Mouse (Mus musculus) c-Kit-negative CD71-positive TER-119-positive erythroid progenitor cells, embryonic 14.5 days (primary cell): Measurements from ENCODE around the gene Pctp.

Source experiments
- DNase-seq: peaks from one replicate; pipeline ENCODE4 v3.0.0-alpha.2; 2013; ENCODE audit warnings: low read depth, low spot score

Pctp gene

DNA sequence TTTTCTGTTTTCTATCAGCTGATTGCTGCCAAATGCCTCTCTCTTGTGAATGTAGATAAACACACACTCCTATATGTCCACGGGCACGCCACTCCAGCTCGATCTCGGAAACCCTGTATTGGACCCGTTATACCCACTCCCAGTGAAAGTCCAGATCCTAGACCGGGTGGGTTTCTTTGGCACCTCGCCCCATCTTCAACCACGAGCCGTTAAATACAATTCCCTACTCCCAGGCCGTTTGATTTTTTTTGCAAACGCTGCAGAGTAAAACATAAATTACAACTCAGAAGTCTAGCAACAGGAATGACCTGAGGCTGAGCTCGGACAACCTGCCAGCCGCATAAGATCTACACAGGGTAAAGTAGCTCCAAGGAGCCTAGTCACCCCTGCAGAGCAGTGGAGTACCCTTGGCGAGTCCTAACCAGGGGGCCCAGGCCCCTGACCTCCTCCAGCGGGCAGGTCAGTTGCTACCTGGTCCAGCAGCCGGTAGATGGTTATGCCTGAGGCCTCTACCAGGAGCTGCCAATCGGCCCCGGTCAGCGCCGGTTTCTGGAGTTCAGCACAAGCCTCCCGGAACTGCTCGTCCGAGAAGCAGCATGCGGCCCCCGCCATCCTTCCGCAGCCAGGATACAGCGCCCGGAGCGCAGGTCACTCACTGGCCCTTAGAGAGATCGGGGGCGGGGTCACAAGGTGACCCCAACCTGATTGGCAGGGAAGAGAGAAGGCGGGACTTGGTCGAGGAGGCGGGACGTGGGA lies at the start of gene Pctp:
TSS of gene Pctp (minus strand) at position 664 of the 756 bp plus-strand sequence.
- peak; percentile 65 for DNase-seq

DNA sequence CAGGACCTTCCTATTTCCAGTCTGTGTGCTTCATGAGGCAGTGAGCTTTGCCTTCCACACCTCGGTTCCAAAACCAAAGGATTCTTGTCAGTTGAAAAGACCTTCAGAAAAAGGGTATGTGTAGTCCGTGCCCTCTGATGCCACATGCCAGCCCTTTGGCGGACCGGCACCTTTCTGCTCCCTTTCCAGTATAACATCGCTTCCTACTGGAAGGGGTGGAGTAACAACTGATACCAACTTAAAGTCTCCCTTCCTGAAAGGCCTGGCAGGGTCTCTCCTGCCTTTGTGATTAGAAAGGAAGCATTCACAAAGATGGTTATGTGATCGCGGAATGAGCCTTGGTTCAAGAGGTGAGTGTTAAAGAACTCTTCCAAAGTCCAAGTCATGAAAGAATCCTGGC lies 47.3 kb upstream of the Pctp start:
- DNase-seq, result no peak

DNA sequence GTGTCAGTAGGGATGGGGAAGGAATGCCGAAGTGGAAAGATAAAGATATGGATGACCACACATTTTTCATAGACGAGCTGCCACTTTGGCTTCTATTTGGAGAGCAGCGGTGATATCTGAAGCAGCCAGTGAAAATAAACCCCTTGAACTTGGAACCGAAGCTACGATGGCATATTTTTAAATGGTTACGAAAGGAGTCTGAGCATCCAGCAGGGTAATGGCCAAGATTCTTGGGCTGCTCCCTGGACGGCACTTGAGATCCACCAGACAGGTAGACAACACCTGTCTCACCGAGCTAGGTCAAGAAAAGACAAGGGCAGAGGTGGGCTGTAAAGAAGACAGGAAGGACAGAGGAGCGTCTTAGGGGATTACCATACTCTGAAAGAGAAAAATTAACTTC lies 44.6 kb upstream of the Pctp start:
- DNase-seq, result no peak

DNA sequence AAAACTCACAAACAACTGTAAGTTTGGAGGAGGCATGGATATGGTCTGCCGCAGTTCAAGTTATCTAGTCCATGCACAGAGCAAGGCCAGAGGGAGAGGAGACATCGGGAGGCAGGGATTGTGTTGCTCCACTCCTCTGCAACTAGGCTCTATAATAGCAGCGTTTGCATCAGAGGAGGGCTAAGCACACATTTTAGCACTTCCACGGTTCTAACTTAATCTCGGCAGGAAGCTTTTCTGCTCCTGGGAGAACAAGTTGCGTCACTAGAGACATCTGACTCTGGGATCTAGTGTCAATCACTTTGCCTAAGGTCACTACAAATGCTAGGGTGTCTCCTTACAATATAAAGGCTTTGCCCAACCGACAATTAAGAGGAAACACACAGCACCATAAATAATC lies 43.5 kb upstream of the Pctp start:
- no peak for DNase-seq

DNA sequence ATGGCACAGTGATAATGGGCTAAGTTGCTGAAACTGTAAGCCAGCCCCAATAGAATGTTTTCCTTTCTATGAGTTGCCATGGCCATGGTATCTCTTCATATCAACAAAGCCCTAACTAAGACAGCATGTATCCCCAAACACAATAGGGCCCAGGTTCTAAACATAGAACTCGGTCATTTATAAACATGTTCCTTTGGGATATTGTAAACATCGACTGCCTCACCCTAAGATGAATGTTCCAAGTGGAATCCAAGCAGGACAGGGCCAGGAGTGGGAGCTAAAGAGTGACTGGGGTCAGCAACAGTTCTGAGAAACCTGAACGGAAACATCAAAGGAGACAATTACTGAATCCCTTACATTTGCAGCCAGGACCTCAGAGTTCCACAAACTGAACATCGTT lies 41.8 kb upstream of the Pctp start:
- no peak for DNase-seq

DNA sequence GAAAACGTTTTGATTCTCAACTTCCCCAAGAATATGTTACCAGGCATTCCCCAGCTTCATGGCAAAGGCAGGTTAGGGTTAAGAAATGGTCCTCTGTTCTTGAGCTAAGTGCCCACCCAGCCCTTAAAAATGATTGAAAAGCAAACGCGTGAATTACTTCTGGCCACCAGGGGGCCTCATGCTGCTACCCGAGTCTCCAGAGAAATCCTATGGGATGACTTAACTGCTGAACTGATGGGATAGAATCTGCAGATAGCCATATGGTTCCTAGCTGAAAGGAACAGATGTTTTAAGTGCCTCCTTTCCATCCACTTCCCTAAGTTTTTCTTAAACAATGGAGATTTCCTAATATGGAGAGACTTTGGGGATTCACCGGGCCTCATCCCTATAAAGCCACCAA lies 35.3 kb upstream of the Pctp start:
- no peak for DNase-seq

DNA sequence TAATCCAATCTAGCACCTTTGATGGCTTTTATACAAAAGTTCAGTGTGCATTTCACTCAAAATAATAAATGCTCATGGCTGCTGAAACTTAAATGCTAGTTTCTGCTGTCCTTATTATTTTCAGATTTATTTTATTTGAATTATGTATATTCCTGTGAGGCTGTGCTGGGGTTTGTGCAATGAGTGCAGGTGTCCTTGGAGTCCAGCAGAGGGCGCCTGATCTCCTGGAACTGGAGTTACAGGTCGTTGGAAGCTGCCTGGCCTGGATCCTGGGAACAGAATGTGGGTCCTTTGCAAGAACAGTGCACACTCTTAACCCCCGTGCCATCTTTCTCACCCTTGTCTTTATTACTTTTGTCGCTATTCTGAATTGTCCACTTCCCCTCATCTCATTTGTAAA lies 33.7 kb upstream of the Pctp start:
- no peak for DNase-seq

DNA sequence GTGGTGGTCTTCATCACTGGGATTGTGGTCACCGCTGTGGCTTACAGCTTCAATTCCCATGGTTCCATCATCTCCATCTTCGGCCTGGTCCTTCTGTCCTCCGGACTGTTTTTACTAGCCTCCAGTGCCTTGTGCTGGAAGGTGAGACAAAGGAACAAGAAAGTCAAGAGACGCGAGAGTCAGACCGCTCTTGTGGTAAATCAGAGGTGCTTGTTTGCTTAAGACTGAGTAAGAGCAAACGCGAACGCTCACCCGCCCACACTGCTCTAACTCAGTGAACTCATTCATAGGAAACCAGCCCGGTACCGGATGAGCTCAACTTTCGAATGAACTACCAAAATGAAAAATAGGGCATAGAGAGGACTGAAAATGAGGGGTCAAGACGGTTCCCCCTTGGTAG lies 32.8 kb upstream of the Pctp start:
- no peak for DNase-seq

DNA sequence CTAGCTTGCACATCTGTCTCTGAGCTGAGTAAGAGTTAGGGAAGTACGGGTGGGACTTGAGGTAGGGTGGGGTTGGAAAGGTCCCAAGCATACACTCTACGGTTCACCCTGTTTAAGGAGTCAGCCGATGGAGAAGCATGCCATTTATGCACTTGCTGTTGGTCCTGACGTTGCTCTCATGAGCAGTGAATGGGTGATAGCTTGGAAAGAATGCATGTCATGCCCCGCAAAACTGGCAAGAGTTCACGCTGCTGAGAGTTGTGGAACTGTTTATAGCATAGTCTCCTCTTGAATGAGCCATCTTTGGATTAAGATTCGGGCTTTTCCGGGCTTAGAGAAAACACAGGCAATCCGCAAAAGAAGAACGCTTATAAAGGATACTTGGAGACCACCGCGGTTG lies 32.0 kb upstream of the Pctp start:
- no peak for DNase-seq

DNA sequence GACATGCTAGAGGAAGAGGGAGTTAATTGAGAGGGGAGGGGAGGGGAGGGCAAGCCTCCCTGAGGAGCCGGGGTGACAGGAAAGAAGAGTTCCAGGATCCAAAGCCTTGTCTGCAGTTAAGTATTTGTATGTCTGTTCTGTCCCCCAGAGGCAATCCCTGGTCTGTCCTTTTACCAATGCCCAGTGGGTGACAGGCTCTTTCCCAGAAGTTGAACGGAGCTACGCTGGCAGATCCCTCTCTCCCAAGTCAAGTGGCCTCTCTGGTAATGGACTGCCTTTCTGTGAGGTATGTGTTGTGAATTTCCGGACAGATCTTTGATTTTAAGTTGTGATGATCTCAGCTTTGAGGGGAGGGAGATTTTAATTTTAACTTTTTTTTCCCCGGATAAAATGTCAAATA lies 30.7 kb upstream of the Pctp start:
- DNase-seq, result no peak

DNA sequence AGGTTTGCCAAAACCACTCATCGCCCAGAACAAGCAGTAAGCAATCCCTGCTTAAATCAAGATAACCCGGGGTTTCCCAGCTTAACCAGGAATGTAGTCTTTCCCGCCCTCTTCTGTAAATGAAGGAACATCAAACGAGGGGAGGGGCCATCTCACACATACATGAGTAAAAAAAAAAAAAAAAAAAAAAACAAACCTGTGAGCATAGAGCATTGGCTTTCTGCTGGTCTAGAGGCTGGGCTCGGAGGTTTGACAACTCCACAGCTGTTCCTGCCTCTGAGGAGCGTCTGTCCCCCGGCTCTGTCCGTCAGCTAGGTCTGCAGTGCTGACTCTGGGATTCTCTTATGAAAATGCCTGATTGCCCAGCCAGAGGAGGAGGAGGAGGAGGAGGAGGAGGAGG lies 30.1 kb upstream of the Pctp start:
- DNase-seq, result no peak

DNA sequence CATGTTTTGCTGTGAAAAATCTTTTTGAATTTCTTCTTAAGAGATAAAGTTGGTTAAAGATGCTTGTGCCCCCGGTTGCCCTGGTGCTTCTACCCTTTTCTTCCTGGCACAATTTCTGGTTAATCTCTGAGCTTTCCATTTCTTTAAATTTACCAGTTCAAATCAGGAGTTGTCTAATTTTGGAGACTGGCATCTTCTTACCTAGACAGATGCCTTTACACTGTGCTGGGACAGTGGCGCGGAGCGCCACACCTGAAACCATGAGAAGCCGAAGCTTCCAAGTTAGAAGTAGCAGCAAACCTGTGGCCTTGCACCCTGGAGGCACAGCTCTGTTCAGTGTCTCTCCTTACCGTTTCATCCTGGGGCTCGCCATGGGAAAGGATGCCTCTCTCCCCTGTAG lies 28.4 kb upstream of the Pctp start:
- no peak for DNase-seq

DNA sequence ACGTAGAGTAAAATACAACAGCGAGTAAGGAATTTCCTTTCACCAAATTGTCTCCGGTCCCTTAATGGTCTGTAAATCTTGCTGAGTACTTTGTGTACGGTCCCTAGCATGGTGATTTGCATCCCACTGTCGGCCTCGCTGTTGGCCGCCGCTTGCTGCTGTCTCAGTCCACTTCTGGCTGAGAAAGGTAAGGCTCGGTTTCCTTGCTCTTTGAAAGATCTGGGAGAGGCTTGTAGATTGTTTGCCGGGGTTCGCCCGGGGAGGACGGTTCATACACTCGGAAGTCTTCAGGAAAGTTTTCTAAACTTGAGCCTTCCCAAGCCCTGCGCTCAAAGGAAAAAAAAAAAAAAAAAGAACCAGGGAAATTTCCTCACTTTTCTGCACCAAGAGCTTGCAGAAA lies 27.9 kb upstream of the Pctp start:
- DNase-seq, result no peak

DNA sequence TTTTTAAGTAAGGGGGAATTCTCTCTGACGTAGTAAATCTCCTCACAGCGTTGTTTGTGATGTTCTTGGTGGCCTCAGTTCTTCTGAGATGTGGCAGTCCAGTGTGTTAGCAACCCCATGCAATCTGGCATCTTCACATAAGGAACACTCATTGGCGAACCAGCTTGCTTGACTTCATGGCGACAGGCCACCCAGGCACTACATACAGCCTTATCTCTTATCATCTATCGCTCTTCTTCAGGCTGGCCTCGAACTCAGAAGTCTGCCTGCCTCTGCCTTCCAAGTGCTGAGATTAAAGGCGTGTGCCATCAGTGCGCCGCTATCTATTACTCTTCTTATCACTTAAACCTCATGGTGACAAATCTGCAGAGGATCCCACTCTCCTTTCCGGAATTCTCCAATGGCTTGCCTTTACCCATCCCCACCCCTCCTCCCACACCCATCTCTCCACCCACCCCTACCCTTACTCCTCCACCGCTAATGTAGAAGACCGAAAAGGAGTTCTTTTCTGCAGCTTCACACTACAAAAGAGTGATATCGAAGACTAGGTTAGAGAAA lies 27.2 kb upstream of the Pctp start, which contains the start of gene Tmem100:
TSS of gene Tmem100 (plus strand) at position 508 of the 558 bp plus-strand sequence.
- DNase-seq, result no peak

DNA sequence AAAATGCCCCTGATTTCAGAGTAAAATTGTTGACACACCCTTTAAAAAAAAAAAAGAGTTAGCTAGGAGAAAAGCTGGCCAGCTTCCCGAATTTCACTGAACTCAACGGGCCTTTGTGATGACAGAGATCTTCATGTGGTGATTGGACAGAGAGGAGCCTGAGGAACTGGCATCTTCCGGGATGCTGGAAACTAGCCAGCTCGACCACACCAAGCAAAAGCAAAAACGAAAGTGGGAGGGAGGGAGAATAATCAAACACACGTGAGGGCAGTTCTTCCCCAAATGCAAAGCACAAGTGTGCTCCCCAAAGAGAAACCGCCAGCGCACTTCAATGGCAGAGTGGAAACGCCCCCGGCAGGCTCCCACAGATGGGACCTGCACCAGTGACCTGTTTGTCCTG lies 26.7 kb upstream of the Pctp start:
- no peak for DNase-seq

DNA sequence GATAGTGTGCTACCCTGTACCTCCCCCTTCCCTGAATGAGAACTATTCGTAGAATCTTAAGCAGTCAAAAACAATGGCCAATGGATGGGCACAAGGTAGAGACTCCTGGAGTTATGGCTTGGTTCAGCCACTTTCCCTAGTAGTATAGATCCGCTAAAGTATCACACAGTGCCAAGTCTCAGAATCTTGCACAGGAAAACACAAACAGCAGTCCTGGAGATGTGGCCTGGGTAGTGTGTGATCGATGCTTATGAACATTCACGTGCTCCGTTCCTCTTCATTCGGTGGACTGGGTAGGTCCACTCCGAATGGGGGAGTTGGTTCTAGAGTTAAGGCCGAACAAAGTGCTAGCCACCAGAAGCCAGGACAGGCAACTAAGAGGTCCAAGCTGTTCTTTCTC lies 26.1 kb upstream of the Pctp start:
- DNase-seq, result no peak

DNA sequence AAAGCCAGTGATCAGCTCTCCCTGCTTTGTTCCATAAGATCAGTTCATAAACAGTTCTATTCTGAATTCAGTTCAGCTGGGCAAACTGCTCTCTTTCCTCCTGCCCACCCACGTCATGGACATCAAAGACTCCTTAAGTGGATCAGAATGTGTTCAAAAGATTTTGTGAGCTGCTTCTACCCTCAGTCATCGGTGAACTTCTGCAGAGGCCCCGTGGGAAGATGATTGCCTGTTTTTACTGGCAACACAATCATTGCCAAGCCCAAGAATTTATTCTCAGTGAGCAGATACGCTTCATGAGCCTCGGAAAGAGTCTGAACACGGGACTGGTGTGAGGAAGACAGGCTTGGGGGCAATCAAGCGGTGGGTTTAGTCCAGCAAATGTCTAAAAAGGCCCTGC lies 24.5 kb upstream of the Pctp start:
- no peak for DNase-seq

DNA sequence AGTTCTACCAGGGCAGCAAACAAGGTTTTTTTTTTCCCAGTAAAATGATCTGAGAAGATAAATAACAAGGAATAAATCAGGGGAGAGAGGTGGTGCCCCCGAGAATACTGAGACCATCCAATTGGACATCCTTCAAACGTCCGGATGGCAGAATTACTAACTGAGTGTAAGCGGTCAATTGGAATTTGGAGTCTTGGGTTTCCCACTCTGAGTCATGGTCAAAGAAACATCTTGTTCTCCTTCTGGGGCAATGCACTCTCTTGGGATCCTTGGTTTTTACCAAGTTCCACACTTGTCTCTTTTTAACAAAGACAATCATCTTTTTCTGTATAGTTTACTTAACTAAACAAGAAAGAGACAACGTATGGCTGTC lies 24.1 kb upstream of the Pctp start:
- no peak for DNase-seq

DNA sequence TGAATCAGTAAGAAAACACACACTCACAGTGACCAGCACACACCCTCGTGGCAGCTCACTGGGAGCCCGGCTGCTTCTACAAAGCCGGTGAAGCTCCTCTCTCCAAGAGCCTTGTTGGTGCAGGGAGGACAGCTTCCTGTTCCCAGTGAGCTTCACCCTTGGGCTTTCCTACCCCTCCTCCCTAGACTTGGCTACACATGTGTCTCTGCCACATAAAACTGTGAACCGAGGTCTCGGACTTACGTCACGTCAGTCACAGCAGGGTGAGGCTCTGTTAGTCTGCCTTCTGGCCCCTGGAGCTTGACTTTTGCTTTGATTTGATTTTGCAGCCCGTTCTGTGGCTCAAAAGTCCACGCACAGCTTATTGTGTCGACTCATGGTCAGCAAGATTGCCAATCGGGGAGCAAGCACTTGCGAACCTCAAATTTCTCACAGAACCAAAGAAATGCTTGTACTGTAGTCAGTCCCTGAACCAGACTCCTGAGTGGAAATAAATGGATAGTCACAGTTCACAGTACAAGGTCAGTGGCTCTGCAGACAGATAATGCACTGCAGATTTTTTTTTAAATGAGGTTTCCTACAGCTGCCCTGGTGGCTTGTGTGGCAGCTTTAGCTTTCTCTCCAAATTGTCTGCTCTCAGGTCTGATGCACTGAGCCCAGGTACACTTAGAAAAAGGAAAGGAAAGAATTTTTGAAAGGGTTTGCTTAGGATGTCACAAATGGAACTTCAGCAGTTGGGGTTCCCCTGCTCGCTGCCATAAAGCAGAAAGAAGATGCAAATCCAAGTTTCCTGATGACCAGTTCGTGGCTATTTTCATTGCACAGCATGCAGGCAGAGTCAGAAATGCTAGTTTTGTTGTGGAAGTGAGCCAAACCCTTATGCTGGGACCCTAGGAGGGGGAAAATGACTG lies 23.5 kb upstream of the Pctp start:
- no peak for DNase-seq

DNA sequence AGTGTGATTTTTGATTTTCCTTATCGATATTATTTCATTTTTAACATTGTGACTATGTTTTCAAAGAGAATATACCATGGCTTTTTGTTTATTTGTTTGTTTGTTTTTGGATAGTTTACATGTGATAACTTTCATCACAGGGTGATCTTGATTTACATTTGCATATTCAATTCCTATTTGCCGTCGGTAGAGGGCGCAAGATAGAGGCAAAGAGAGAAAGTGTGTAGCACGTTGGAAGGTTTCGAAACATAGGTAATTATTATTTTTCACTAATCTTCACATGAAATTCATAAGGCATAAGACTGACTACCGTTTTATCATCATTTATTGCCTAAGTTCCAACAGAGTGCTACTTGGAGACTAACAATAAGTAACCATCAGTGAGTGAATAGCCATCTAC lies 16.5 kb upstream of the Pctp start:
- no peak for DNase-seq

DNA sequence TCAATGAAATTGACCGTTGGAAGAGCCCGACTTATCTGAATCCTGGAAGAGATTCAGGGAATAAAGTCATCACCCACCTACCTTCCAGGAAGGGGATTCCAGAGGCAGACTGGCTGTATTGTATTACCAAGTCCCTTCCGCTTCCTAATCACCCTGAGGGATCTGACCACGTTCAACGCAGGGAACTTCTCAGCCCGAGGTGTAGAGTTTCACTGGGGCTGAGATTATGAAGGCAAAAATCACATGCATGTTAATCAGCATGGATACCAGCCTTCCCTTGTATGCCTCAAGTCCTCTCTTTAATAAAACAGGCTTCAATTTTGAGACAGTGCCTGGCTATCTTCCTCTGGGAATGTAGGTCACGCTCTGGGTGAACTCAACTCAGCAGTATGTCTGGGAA lies 12.6 kb upstream of the Pctp start:
- no peak for DNase-seq

DNA sequence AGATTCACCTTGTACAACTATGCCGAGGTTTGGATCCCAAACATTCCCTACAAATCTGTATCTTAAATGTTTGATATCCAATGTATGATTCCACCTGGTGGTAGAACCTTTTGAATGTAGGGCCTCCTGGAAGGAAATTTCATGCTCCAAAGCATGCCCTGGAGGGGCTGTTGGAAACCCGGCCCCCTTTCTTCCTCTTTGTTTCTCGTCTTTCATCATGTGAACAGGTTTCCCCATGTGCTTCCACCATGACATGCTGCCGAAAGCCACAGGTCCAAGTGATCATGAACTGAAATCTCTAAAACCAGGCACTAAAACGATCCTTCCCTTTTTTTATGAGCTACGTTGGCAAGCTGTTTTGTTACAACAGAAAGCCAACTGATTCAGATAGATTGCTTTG lies 11.0 kb upstream of the Pctp start:
- no peak for DNase-seq
